Mouse (Mus musculus) hindbrain, embryonic 16.5 days (tissue): ENCODE results near the gene Uvrag. TPM values are rescaled to one million over a fixed set of nuclear protein-coding genes. Genes with fewer than 3 reads are reported as not detected.
A peak's percentile ranks its signal among the peaks of the same experiment; 100 is the strongest.

ENCODE experiments used
- ATAC-seq: fragments of 200-750 bp; cut with Nextera tagmentation; 2 replicates; pipeline ENCODE4 v1.8.0; 2017; ENCODE audit warnings: moderate TSS enrichment, moderate library complexity
- H3K27ac ChIP-seq: fragments of 300-500 bp; sonication (generic); 2 replicates; pipeline ENCODE4 v1.5.1; 2014; ENCODE audit warnings: low read depth, mild to moderate bottlenecking, control low read depth, low read length, moderate library complexity
- H3K27me3 ChIP-seq: fragments of 300-500 bp; sonication (generic); replicated peaks from 2 replicates; pipeline ENCODE4 v1.6.1; 2014; ENCODE audit warnings: low read length; ENCODE audit not compliant: control insufficient read depth, insufficient read depth
- H3K36me3 ChIP-seq: fragments of 300-500 bp; sonication (generic); 2 replicates; pipeline ENCODE4 v1.6.1; 2014; ENCODE audit warnings: mild to moderate bottlenecking, low read length, moderate library complexity, mixed read lengths; ENCODE audit not compliant: control insufficient read depth, insufficient read depth
- H3K4me1 ChIP-seq: fragments of 300-500 bp; sonication (generic); 2 replicates; pipeline ENCODE4 v1.6.1; 2014; ENCODE audit warnings: low read depth, low read length; ENCODE audit not compliant: control insufficient read depth, insufficient read depth
- H3K4me2 ChIP-seq: fragments of 300-500 bp; sonication (generic); 2 replicates; pipeline ENCODE4 v1.6.1; 2014; ENCODE audit warnings: mild to moderate bottlenecking, low read length, control low read depth, moderate library complexity
- H3K4me3 ChIP-seq: fragments of 300-500 bp; sonication (generic); 2 replicates; pipeline ENCODE4 v1.5.1; 2014; ENCODE audit warnings: mild to moderate bottlenecking, low read length, control low read depth, moderate library complexity
- H3K9ac ChIP-seq: fragments of 300-500 bp; sonication (generic); 2 replicates; pipeline ENCODE4 v1.6.1; 2014; ENCODE audit warnings: low read depth, mild to moderate bottlenecking, control low read depth, low read length, moderate library complexity
- H3K9me3 ChIP-seq: fragments of 300-500 bp; sonication (generic); 2 replicates; pipeline ENCODE4 v1.6.1; 2014; ENCODE audit warnings: mild to moderate bottlenecking, low read length, moderate library complexity; ENCODE audit not compliant: control insufficient read depth
- WGBS: fragments of 180-500 bp; shearing (Covaris S2); extraction: QIAGEN DNeasy Blood & Tissue Kit; methylation state at CpG from one replicate; pipeline ENCODE4 v1.1.7; 2014; 5-methylcytosine and 5-hydroxymethylcytosine counted together
- polyA plus RNA-seq: library from polyadenylated mRNA; unstranded; fragments of >200 nt; fragmentation: Nextera tagmentation; extraction: Ambion mirVana; gene quantifications from 2 replicates; pipeline ENCODE4 v1.2.1, GENCODE M21; 2015

Uvrag gene
- polyA plus RNA-seq, 1 experiment from 2014 or later: 14.4 TPM

DNA sequence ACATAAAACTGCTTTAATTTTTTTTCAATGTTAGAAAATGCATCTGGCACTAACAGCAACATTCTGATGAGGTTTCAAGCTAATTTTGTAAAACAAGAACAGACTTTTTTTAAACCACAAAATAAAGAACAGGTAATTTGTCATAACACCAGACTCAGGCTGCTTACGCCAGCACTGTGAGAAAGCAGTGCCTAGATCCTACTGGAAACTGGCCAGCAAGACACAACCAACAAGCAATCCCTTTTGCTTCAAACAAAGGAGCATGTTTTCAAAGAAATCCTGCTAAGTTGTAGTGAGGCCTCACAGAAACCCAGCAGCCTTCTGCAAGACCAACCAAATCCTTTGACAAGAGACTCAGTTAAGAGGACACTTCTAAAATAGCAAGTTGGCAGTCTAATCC is 90.1 kb downstream of the Uvrag start:
- Histone ChIP-seq H3K9ac (no peak overlapping the region), H3K36me3 (no peaks in the 10 kb centered on the region; the same call in 1 of the 2 replicates), H3K9me3 (no peaks in the 10 kb centered on the region; the same call in 1 of the 2 replicates), H3K27ac (no peak overlapping the region), H3K4me1 (peaks cover 3% of the 10 kb centered on the region; the same call in 1 of the 2 replicates), H3K27me3 (no peaks in the 10 kb centered on the region), H3K4me2 (no peak overlapping the region), H3K4me3 (no peak overlapping the region)
- WGBS: 42% methylated on average over 1 of the region's 1 CpGs
- ATAC-seq: peak; percentile 40; the same call in 1 of the 2 replicates

DNA sequence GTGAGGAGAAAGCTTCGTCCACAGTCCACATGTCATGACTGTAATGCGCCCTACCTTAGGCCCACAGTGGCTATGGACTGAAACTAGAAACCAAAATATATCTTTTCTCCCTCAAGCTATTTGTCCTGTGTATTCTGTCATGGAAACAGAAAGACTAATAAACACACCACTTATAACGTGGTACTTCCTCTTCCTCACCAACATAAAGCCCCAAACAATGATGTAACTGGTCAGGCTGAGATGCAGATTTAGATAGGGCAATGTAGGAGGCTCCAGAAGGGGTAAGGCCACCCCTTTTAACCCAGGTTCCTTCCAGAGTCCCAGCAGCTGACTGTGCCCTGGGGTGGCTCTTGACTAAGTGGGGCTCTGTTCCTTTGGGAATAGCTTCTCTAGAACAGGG is 91.0 kb downstream of the Uvrag start:
- no peaks in the 10 kb centered on the region for H3K36me3 ChIP-seq
- H3K9me3 ChIP-seq: no peaks in the 10 kb centered on the region; the same call in 1 of the 2 replicates
- no peak overlapping the region for H3K4me3 ChIP-seq
- no peak overlapping the region for H3K27ac ChIP-seq
- WGBS: 88% methylated on average over 3 of the region's 3 CpGs
- no peaks in the 10 kb centered on the region for H3K27me3 ChIP-seq
- peaks cover 3% of the 10 kb centered on the region; the same call in 1 of the 2 replicates for H3K4me1 ChIP-seq
- ATAC-seq: no peak
- H3K9ac ChIP-seq: no peak overlapping the region
- H3K4me2 ChIP-seq: no peak overlapping the region

DNA sequence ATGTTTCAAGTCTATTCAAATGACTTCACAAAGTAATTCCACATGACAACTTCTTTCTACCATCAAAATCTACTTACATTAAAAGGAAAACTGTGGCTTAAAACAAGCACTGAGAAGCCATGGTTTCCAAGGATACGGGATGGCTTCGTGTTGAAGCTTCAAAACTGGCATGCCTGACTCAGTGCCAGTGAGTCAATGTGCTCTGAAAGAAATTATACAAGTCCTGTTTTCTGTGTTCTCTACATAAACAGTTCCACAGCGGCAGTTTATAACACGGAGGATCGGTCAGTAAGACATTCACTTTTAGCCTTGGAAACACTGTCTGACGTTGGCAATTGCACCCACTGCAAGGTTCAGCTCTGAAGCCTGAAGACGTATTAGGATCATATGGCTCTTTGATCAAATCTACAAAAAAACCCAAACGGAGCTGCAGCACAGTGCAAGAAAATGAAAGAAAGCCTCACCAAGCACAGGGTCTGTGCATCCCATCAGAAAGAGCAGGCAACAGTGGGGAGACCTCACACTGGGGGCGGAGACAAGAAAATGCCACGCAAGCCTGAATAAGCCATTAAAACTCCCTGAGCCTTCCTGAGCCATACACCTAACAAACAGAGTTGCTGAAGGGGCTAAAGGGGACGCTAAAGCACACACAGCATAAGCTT is 94.3 kb downstream of the Uvrag start:
- 0 out of 2 replicates have a peak, but pooled peaks have one; percentile 37 for ATAC-seq
- Histone ChIP-seq H3K4me2 (peak overlapping the region; percentile 20), H3K9me3 (no peaks in the 10 kb centered on the region), H3K9ac (no peak overlapping the region), H3K27me3 (no peaks in the 10 kb centered on the region), H3K36me3 (no peaks in the 10 kb centered on the region), H3K4me1 (peaks cover 6% of the 10 kb centered on the region; the same call in 1 of the 2 replicates), H3K4me3 (no peak overlapping the region), H3K27ac (peak overlapping the region; percentile 41; the same call in 1 of the 2 replicates)
- WGBS: 58% methylated on average over 11 of the region's 11 CpGs

DNA sequence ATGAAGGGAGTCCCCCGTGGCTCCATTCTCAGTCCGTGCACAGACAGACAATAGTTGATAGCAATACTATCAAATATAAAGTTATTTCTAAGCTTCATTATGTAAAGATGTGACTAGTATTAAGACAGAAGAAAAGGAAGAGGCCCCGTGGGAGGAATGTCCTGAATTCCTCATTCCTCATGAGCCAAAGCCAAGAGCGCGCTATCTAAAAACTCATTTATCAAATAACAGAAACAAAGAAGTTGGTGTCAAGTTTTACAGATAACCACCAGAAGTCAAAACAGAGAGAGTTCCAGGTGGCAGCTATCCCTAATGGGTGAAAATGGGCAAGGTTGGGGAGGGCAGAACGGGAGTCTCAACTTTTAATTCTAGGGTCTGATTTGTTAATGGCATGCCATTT is 95.4 kb downstream of the Uvrag start:
- Histone ChIP-seq H3K4me2 (no peak overlapping the region), H3K27me3 (no peaks in the 10 kb centered on the region), H3K27ac (no peak overlapping the region), H3K4me3 (no peak overlapping the region), H3K9me3 (no peaks in the 10 kb centered on the region), H3K9ac (no peak overlapping the region), H3K36me3 (no peaks in the 10 kb centered on the region), H3K4me1 (peaks cover 6% of the 10 kb centered on the region; the same call in 1 of the 2 replicates)
- ATAC-seq: no peak
- 52% methylated on average over 6 of the region's 6 CpGs for WGBS

DNA sequence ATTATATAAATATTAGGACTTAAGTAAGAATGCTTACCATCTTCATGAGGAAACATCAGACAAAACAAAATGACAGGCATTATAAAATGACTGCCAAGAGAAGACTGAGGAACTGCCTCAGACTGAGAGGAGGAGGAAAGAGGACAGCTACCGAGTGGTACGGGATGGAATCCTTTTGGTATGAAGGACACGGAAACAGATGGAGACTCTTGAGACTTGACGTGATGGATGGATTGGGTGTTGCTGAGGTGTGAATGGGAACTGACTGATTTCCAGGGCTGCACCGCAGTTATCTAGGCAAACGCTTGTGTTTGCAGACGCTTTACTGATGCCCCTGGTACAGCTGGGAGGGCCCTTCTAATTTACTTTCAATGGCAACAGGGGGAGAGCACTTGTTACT is 97.0 kb downstream of the Uvrag start:
- Histone ChIP-seq H3K9ac (no peak overlapping the region), H3K27ac (no peak overlapping the region), H3K9me3 (no peaks in the 10 kb centered on the region), H3K4me2 (no peak overlapping the region), H3K4me1 (peaks cover 6% of the 10 kb centered on the region; the same call in 1 of the 2 replicates), H3K27me3 (no peaks in the 10 kb centered on the region), H3K36me3 (no peaks in the 10 kb centered on the region), H3K4me3 (no peak overlapping the region)
- WGBS: 65% methylated on average over 7 of the region's 7 CpGs
- ATAC-seq: no peak

DNA sequence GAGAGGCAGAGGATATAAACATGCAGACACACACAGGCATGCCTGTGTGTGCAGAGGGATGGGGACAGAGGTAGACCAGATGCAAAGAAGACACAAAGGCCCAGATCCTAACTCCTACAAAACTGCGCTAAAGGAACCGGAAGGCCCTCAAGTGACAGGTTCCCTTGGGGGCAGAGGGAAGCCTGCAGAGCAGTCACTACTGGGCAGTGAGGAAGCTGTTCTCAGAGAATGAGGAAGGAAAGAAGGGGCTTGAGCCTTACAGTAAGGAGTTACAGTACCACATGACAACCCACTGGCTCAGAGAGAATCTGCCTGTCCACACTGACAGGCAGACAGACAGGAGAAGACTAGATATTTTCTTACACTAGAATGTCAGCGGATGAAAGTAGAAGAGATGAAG is 97.6 kb downstream of the Uvrag start:
- ATAC-seq: no peak
- 93% methylated on average over 3 of the region's 3 CpGs for WGBS
- Histone ChIP-seq H3K27ac (no peak overlapping the region), H3K9me3 (no peaks in the 10 kb centered on the region), H3K4me3 (no peak overlapping the region), H3K4me2 (no peak overlapping the region), H3K27me3 (no peaks in the 10 kb centered on the region), H3K36me3 (no peaks in the 10 kb centered on the region), H3K9ac (no peak overlapping the region), H3K4me1 (peaks cover 6% of the 10 kb centered on the region; the same call in 1 of the 2 replicates)

DNA sequence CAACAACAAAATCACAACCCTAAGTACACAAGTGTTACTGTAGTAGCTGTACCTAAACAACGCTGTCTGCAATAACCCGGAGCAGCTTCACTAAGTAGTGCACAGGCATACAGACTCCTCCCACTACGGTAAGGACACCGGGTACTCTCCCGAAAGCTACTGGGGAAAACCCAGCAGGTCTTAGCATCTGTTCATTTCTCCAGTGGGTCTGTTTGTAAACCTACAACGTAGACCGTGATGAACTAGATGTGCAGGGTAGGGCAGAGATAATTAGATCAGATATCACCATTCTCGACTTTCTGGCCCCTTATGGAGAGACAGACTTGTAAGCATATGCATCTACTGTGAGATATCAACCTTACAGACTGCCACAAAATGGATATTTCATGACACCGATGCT is 99.1 kb downstream of the Uvrag start:
- no peak for ATAC-seq
- Histone ChIP-seq H3K27ac (no peak overlapping the region), H3K36me3 (no peaks in the 10 kb centered on the region), H3K4me3 (no peak overlapping the region), H3K9me3 (no peaks in the 10 kb centered on the region), H3K9ac (no peak overlapping the region), H3K27me3 (no peaks in the 10 kb centered on the region), H3K4me2 (no peak overlapping the region), H3K4me1 (peaks cover 4% of the 10 kb centered on the region; the same call in 1 of the 2 replicates)
- WGBS: 80% methylated on average over 9 of the region's 9 CpGs

DNA sequence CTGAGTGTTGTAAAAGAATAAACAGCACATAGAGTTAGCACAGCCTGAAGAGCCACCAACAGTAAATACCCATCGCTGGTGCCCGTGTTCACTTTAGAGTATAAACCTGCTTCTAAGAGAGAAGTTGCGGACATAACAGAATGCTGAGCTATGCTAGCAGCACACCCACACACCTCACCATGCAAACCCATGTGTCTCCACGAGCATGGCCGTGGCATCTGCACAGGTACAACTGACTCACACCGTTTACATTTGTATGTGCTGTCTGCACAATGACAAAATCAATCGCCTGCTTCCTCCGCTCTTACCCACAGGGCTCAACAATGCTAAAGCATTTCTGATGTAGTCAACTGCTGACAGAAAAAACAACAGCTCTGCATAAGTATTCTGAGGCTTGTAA is 101.0 kb downstream of the Uvrag start:
- Histone ChIP-seq H3K27me3 (no peaks in the 10 kb centered on the region), H3K27ac (no peak overlapping the region), H3K36me3 (no peaks in the 10 kb centered on the region), H3K9me3 (no peaks in the 10 kb centered on the region), H3K4me1 (0 out of 2 replicates have a peak, but pooled peaks cover 3% of the 10 kb centered on the region), H3K4me2 (no peak overlapping the region), H3K9ac (no peak overlapping the region), H3K4me3 (no peak overlapping the region)
- 89% methylated on average over 8 of the region's 8 CpGs for WGBS
- no peak for ATAC-seq

DNA sequence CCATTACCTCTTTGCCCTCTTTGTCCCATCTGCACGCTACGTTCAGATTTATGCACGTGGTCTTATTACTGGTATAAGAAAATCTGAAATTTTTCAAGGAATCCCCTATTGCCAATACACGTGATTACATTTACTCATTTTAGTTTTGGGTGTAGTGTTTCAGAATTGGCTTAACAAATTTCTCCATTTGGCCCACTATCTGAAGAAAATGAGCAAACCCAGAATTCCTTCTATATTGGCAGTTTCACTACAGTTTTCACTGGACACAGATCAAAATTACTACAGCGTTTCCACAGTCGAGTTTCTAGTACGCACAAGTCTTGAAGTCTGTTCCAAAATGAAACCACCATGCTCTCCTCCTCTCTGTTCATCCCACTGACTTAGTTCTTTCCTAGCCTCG is 104.7 kb downstream of the Uvrag start:
- H3K4me3 ChIP-seq: no peak overlapping the region

More for the DNA sequence above, 104.7 kb downstream of the Uvrag start:
- WGBS: 86% methylated on average over 8 of the region's 8 CpGs
- 0 out of 2 replicates have a peak, but pooled peaks cover 3% of the 10 kb centered on the region for H3K9me3 ChIP-seq
- no peaks in the 10 kb centered on the region for H3K36me3 ChIP-seq
- no peak overlapping the region for H3K27ac ChIP-seq
- no peaks in the 10 kb centered on the region for H3K27me3 ChIP-seq
- ATAC-seq: no peak
- no peak overlapping the region for H3K9ac ChIP-seq
- no peak overlapping the region for H3K4me2 ChIP-seq
- no peaks in the 10 kb centered on the region for H3K4me1 ChIP-seq
